Mouse (Mus musculus) mature B cell (primary cell): ENCODE results near the gene Homer1.

Experiments used
- in situ Hi-C: fragments of 300-500 bp; cut with MboI; formaldehyde crosslinking; loops from 2 replicates; pipeline ENCODE4 v1.14.3; 2019

The Homer1 gene

DNA sequence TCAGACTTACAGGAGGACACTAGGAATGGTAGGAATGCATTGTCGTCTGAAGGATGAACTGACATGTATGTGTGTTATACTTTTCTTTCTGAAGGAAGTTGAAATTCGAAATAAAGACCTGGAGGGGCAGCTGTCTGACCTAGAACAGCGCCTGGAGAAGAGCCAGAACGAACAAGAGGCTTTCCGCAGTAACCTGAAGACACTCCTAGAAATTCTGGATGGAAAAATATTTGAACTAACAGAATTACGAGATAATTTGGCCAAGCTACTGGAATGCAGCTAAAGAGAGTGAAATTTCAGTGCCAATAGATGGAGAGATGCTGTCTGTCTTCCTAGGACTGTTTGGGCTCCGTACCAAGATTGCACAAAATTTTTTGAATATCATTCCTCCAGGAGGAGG lies 102.5 kb downstream of the Homer1 start:
- in situ Hi-C loops = no loop called here

DNA sequence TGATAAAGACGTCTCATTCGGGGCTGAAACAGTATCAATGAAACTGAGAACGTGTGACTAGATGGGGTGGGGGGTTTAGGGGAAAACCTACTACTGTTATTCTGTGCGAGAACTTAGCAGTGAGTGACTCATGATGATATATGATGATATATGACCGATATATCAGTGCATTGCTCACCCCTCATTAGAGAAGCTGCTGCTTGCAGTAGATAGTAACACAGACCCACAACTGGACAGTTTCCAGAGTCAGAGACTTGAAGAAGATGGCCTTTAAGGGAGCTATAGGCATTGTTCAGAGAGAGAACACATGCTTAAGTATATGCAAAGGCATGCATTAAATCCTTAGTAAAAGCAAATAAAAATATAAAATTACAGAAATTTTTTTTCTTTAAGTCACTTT lies 107.4 kb downstream of the Homer1 start:
- in situ Hi-C loops = no loop called here

GRCm38 (mm10) chr13:93410343-93410742 lies 110.9 kb downstream of the Homer1 start:
- in situ Hi-C loops = no loop called here

- in situ Hi-C loops = no loop called here
Observed at GRCm38 (mm10) chr13:93415055-93415454, 115.6 kb downstream of the Homer1 start.

DNA sequence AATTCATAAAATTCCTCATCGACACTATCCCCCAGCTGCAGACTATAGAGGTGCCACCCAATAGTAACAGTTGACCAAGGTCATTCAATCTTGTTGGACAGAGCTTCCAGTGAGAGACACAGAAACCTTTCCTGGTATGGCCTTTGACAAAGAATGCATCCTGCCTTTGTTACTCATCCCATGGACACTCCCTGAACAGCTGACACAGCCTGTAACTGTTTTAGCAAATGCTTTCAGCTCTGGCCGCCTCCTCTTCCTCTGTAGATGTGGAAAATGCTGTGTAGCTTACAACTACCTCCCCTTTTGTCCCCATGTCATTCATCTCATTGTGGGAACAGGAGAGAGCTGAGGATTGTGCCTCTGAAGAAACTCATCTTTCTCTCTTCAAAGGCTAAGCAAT lies 118.9 kb downstream of the Homer1 start:
- in situ Hi-C loops = no loop called here

DNA sequence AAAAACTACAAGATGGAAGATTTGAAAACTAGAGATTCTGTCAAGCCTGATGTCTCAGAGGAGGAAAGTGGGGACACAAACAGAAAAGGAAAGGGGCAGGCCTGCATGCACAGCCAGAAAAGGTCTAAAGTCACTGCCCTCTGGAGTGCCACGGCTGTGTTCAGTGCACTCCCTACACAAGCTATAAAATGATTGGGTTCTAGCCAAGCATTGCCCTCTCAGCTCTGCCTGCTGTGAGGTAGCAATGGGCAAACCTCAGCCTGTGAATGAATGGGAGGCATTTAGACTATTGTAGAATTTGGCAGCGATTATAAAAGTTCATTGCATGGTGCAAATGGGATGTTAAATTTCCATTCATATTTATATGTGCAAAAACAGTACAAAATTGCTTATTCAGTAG lies 120.3 kb downstream of the Homer1 start:
- in situ Hi-C loops = no loop called here

- in situ Hi-C loops = no loop called here
Observed at GRCm38 (mm10) chr13:93423224-93423623, 123.8 kb downstream of the Homer1 start.

DNA sequence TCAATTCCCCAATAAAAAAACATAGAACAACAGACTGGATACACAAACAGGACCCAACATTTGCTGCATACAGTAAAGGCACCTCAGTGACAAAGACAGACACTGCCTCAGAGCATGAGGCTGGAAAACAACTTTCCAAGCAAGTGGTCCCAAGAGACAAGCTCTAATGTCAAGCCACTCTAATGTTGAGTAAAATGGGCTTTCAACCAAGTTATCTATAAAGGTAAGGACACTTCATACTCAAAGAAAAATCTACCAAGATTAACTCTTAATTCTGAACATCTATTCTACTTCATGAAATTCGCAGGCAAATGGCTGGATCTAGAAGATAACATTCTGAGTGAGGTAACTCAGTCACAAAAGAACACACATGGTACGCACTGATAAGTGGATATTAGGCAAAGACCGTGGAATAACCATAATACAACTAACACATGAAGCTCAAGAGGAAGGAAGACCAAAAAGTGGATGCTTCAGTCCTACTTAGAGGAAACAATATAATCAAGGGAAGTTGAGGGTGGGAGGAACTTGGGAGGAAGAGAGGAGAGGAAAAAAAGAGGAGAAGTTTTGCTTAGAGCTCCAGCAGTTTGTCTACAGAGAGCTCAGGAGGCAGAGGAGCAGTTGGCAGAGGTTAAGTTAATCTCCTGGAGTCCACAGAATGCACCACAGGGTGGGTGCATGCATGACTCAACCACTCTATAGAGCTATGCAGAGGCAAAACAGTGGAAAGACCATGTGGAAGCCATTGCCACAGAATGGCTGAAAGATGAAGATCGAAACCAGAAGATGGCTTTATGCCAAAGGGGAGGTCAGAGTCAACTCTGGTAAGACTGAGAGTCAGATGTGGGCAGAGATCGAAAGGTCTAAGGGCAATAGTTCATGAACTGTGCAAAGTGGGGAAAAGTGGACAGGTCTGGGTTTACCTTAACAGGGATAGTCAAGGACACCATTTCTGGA lies 128.8 kb downstream of the Homer1 start:
- in situ Hi-C loops = no loop called here

- in situ Hi-C loops = no loop called here
Observed at GRCm38 (mm10) chr13:93429205-93429604, 129.8 kb downstream of the Homer1 start.

DNA sequence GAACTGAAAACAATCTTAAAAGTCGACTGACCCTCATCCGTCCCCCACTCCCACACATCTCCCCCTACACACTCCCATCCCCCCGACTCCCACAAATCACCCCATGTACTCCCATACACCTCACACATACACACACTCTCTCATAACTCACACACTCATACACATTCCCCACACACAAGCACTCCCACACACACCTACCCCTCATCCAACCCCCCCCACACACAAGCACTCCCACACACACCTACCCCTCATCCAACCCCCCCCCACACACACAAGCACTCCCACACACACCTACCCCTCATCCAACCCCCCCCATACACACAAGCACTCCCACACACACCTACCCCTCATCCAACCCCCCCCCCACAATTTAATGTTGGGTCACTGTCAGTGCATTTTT lies 140.7 kb downstream of the Homer1 start:
- in situ Hi-C loops = no loop called here

GRCm38 (mm10) chr13:93453275-93453674 lies 153.8 kb downstream of the Homer1 start:
- in situ Hi-C loops = no loop called here
